Mouse (Mus musculus) yolk sac, embryonic 10.5 days (tissue): Measurements from ENCODE around the gene Olfr376.
A peak's percentile ranks its signal among the peaks of the same experiment; 100 is the strongest.

Experiments
- DNase-seq: peaks from one replicate; pipeline ENCODE4 v3.0.0-alpha.2; 2017; ENCODE audit warnings: low spot score

The Olfr376 gene

GRCm38 (mm10) chr11:73370946-73371345 lies at the start of gene Olfr376:
TSS of gene Olfr376 (plus strand) at chr11:73371246.
- DNase-seq = no peak

DNA sequence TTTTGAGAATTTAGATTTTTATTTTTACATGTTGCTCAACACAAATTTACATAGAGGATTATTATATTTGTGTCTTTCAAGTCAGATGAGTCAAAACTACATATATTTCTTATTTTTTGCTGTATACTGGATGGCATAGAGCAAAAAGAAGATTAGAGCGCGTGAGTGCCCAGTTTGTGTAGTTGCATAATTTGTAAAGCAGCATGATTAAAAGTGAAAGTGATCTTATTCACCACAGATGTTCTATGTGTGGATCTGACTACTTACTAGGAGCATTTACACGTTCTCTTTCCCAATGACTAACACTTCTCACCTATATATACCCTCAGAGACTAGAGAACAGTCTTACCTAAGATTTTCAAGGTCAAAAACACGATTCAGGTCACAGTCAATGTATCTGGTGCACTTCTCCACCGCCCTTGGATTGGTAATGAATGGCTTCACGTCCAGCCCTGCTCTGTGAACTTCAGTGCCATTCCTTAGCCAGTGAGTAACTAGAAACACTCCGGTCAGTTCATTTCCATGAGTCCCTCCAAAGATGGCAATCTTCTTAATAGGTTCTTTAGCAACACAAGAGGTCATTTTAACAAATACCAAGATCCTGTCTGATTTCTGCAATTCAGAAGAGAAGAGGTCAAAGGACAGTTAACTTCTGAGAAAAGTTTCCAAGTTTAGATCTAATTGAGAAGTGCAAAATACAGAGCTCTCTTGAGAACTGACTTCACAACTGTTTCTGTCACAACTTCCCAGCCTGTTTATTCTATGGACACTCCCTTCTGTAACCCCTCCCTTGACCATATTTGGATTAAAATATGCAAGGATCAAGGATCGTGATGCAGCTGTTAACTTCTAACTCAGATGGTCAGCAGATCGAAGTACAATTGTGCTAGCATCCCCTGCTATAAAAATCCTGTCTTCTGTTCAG lies 46.9 kb upstream of the Olfr376 start:
- DNase-seq = peak; percentile 12

GRCm38 (mm10) chr11:73326485-73326886 lies 44.6 kb upstream of the Olfr376 start:
- DNase-seq = peak; percentile 84

DNA sequence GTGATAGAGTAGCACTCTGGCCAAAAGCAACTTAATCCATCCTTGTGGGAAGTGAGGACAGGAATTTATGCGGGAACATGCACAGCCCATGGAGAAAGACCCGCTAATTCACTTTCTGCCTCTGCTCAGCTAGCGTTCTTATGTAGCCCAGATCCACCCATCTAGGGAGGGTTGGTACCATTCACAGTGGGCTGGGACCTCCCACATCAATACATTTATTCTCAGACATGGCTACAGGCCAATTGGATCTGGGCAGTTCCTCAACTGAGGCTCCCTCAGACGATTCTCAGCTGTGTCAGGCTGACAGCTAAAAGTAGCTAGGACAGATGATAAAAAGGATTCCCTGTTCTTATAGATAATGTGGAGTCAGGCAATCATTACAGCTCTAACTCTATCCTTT lies 43.7 kb upstream of the Olfr376 start:
- DNase-seq = no peak

GRCm38 (mm10) chr11:73329442-73329841 lies 41.6 kb upstream of the Olfr376 start, which contains the start of the genes Aspa, Gm49340 and Spata22:
TSS of gene Aspa (minus strand) at chr11:73329596.
TSS of gene Gm49340 (plus strand) at chr11:73329741.
TSS of gene Spata22 (plus strand) at chr11:73329741.
- DNase-seq = no peak

DNA sequence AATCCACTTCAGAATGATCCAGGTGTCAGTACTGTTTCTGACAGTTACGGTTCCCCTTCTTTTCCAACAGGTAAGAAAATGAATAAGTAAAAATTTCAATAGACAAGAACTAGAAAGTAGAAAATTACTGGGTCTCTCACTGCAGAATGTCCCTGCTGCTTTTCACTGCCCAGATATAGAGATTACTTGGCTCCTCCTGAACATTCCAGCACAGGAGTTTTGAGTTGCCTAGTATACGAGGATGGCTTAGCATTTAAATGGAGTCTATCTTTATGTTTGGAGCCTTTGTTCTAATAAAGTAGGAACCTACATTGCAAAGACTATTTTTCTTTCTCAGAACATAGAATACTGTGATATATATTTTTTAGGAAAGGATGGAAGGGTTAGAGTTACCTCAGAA lies 37.7 kb upstream of the Olfr376 start:
- no peak for DNase-seq

GRCm38 (mm10) chr11:73336919-73337318 lies 34.1 kb upstream of the Olfr376 start:
- DNase-seq = no peak

- no peak for DNase-seq
Observed at GRCm38 (mm10) chr11:73350483-73350882, 20.6 kb upstream of the Olfr376 start, which contains the start of gene Olfr20. TSS of gene Olfr20 (plus strand) at chr11:73350783.

DNA sequence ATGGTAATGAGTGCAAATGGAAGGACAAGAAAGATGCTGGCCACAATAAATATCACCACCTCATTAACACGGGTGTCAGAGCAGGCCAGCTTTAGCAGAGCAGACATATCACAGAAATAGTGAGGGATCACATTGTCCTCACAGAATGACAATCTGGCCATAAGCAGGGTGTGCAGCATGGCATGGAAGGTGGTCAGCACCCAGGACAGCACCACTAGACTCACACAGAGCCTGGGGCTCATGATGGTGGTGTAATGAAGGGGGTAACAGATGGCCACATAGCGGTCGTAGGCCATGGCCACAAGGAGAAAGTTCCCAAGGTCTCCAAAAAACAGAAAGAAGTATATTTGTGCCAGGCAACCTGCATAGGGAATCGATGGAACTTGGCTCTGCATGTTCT lies 24.3 kb downstream of the Olfr376 start:
- no peak for DNase-seq

GRCm38 (mm10) chr11:73399514-73399913 lies 28.5 kb downstream of the Olfr376 start, which contains the start of gene Olfr1:
TSS of gene Olfr1 (minus strand) at chr11:73399614.
- DNase-seq = no peak
